11 mouse cellular contexts compared by ENCODE assay signal in genomic region chr5:76013881-76014431, GRCm38 (mm10). TPM values are rescaled to one million over a fixed set of nuclear protein-coding genes. Genes with fewer than 3 reads are reported as not detected.
DNase-seq lines count a peak whose midpoint lies in the region; ATAC-seq and TF ChIP-seq lines count a peak whose summit lies in the region.
"Had no signal": no experiment of that assay in that cellular context is flagged by ENCODE, and none has a peak within 500 bp of the region (broad histone marks: within the 10 kb centered on the region; RNA-seq: fewer than 3 reads in every experiment).

No protein-coding gene starts in this region.

- H3K4me1 ChIP-seq in midbrain, embryonic 11.5 days (ENCODE audit: control insufficient read depth, insufficient read depth, low read length), result no peaks in the 10 kb centered on the region
- H3K4me1 ChIP-seq in midbrain, embryonic 16.5 days (ENCODE audit: control insufficient read depth, insufficient read depth, low read length), result no peaks in the 10 kb centered on the region
- no peaks in the 10 kb centered on the region for H3K4me1 ChIP-seq in heart, embryonic 14.5 days (ENCODE audit: control insufficient read depth in 2 of 2, insufficient read depth in 2 of 2, low read length in 2 of 2)
- no peaks in the 10 kb centered on the region for H3K4me1 ChIP-seq in kidney, postnatal 0 days (replicated peaks; ENCODE audit: insufficient read depth, low read length)
- no peaks in the 10 kb centered on the region for H3K4me1 ChIP-seq in stomach, embryonic 16.5 days (ENCODE audit: control insufficient read depth, insufficient read depth, low read length)
- no peaks in the 10 kb centered on the region for H3K4me1 ChIP-seq in midbrain, postnatal 0 days (ENCODE audit: insufficient read depth, low read length)
- H3K4me1 ChIP-seq: embryonic facial prominence, embryonic 12.5 days; hindbrain, embryonic 12.5 days; limb, embryonic 12.5 days had no signal

- H3K9ac ChIP-seq in midbrain, embryonic 11.5 days (ENCODE audit: low read length), result no peak overlapping the region
- no peak overlapping the region for H3K9ac ChIP-seq in midbrain, embryonic 16.5 days (ENCODE audit: low read depth, low read length)
- H3K9ac ChIP-seq in heart, embryonic 14.5 days (ENCODE audit: low read length), result no peak overlapping the region
- H3K9ac ChIP-seq in kidney, postnatal 0 days (ENCODE audit: low read depth, low read length), result no peak overlapping the region
- no peak overlapping the region for H3K9ac ChIP-seq in stomach, embryonic 16.5 days (ENCODE audit: low read length)
- no peak overlapping the region for H3K9ac ChIP-seq in midbrain, postnatal 0 days (replicated peaks; ENCODE audit: low read length, poor library complexity, severe bottlenecking)
- H3K9ac ChIP-seq: embryonic facial prominence, embryonic 12.5 days; hindbrain, embryonic 12.5 days; limb, embryonic 12.5 days had no signal

- no peak overlapping the region for H3K4me3 ChIP-seq in midbrain, embryonic 11.5 days (ENCODE audit: low read depth, low read length)
- H3K4me3 ChIP-seq in midbrain, embryonic 16.5 days (ENCODE audit: low read depth, low read length), result no peak overlapping the region
- H3K4me3 ChIP-seq in heart, embryonic 14.5 days (ENCODE audit: control insufficient read depth in 1 of 2, insufficient read depth in 1 of 2, low read depth in 1 of 2, low read length in 2 of 2), result no peak overlapping the region
- no peak overlapping the region for H3K4me3 ChIP-seq in kidney, postnatal 0 days (replicated peaks; ENCODE audit: low read depth, low read length)
- H3K4me3 ChIP-seq in stomach, embryonic 16.5 days (replicated peaks; ENCODE audit: low read length), result no peak overlapping the region
- H3K4me3 ChIP-seq in midbrain, postnatal 0 days (ENCODE audit: low read depth, low read length), result no peak overlapping the region
- H3K4me3 ChIP-seq: embryonic facial prominence, embryonic 12.5 days; hindbrain, embryonic 12.5 days; limb, embryonic 12.5 days had no signal

- no peak for TF ChIP-seq CTCF in kidney, postnatal 0 days (IDR thresholded peaks at IDR 0.05; ENCODE audit: low read depth)
- TF ChIP-seq CTCF in midbrain, postnatal 0 days (IDR thresholded peaks at IDR 0.05), result no peak

- WGBS in midbrain, embryonic 11.5 days, result 75% methylated on average over 7 of the region's 7 CpGs
- 73% methylated on average over 7 of the region's 7 CpGs for WGBS in midbrain, embryonic 16.5 days
- 54% methylated on average over 7 of the region's 7 CpGs for WGBS in heart, embryonic 14.5 days
- WGBS in kidney, postnatal 0 days, result 71% methylated on average over 7 of the region's 7 CpGs
- WGBS in stomach, embryonic 16.5 days, result 69% methylated on average over 7 of the region's 7 CpGs
- WGBS in midbrain, postnatal 0 days, result 77% methylated on average over 7 of the region's 7 CpGs

- ATAC-seq in midbrain, embryonic 11.5 days (ENCODE audit: low FRiP score), result no peak
- ATAC-seq in midbrain, embryonic 16.5 days, result no peak
- ATAC-seq in heart, embryonic 14.5 days (ENCODE audit: insufficient number of reproducible peaks, insufficient read depth, low FRiP score, low read depth), result peak; percentile 71
- ATAC-seq in kidney, postnatal 0 days (replicated peaks; ENCODE audit: low FRiP score, low read depth), result no peak
- no peak for ATAC-seq in stomach, embryonic 16.5 days (ENCODE audit: insufficient read depth, low FRiP score)
- ATAC-seq in midbrain, postnatal 0 days (ENCODE audit: low FRiP score), result no peak

- H3K9me3 ChIP-seq in midbrain, embryonic 11.5 days (ENCODE audit: control insufficient read depth, low read length), result no peaks in the 10 kb centered on the region
- no peaks in the 10 kb centered on the region for H3K9me3 ChIP-seq in midbrain, embryonic 16.5 days (replicated peaks; ENCODE audit: control insufficient read depth, low read length, poor library complexity, severe bottlenecking)
- no peaks in the 10 kb centered on the region for H3K9me3 ChIP-seq in heart, embryonic 14.5 days (ENCODE audit: control insufficient read depth, low read length)
- H3K9me3 ChIP-seq in kidney, postnatal 0 days (replicated peaks; ENCODE audit: low read length), result no peaks in the 10 kb centered on the region
- H3K9me3 ChIP-seq in stomach, embryonic 16.5 days (replicated peaks; ENCODE audit: control insufficient read depth, low read length), result no peaks in the 10 kb centered on the region
- no peaks in the 10 kb centered on the region for H3K9me3 ChIP-seq in midbrain, postnatal 0 days (ENCODE audit: low read length)
- H3K9me3 ChIP-seq: embryonic facial prominence, embryonic 12.5 days; hindbrain, embryonic 12.5 days; limb, embryonic 12.5 days had no signal

- DNase-seq in midbrain, embryonic 11.5 days (ENCODE audit: low spot score, missing footprints), result peak; percentile 82
- peak; percentile 51 for DNase-seq in kidney, postnatal 0 days (ENCODE audit: low spot score)
- no peak for DNase-seq in left cerebral cortex, adult 8-10 months (ENCODE audit: low spot score in 2 of 2)
- no peak for DNase-seq in gastrocnemius, postnatal 4 days (ENCODE audit: low spot score in 2 of 2)
- DNase-seq in midbrain, postnatal 0 days (ENCODE audit: low spot score), result no peak

- no peaks in the 10 kb centered on the region for H3K27me3 ChIP-seq in midbrain, embryonic 11.5 days (ENCODE audit: control insufficient read depth, insufficient read depth, low read length)
- no peaks in the 10 kb centered on the region for H3K27me3 ChIP-seq in midbrain, embryonic 16.5 days (ENCODE audit: control insufficient read depth, insufficient read depth, low read depth, low read length)
- no peaks in the 10 kb centered on the region for H3K27me3 ChIP-seq in heart, embryonic 14.5 days (ENCODE audit: control insufficient read depth, insufficient read depth, low read length)
- H3K27me3 ChIP-seq in kidney, postnatal 0 days (ENCODE audit: insufficient read depth, low read length), result no peaks in the 10 kb centered on the region
- no peaks in the 10 kb centered on the region for H3K27me3 ChIP-seq in stomach, embryonic 16.5 days (ENCODE audit: control insufficient read depth, insufficient read depth, low read length)
- no peaks in the 10 kb centered on the region for H3K27me3 ChIP-seq in midbrain, postnatal 0 days (ENCODE audit: insufficient read depth, low read length)
- H3K27me3 ChIP-seq: embryonic facial prominence, embryonic 12.5 days; hindbrain, embryonic 12.5 days; limb, embryonic 12.5 days had no signal

- no peak overlapping the region for H3K27ac ChIP-seq in midbrain, embryonic 11.5 days (ENCODE audit: low read depth, low read length)
- H3K27ac ChIP-seq in midbrain, embryonic 16.5 days (ENCODE audit: low read length), result no peak overlapping the region
- H3K27ac ChIP-seq in heart, embryonic 14.5 days (replicated peaks in 1 of 2; ENCODE audit: control insufficient read depth in 1 of 2, insufficient read depth in 1 of 2, low read depth in 2 of 2, low read length in 2 of 2), result peak overlapping the region; percentile 70 to 85
- peak overlapping the region; percentile 44; the same call in 1 of the 2 replicates for H3K27ac ChIP-seq in kidney, postnatal 0 days
- peak overlapping the region; percentile 39; the same call in 1 of the 2 replicates for H3K27ac ChIP-seq in stomach, embryonic 16.5 days (ENCODE audit: low read length)
- no peak overlapping the region for H3K27ac ChIP-seq in midbrain, postnatal 0 days (ENCODE audit: low read depth, low read length)
- H3K27ac ChIP-seq: embryonic facial prominence, embryonic 12.5 days; hindbrain, embryonic 12.5 days; limb, embryonic 12.5 days had no signal

- no peaks in the 10 kb centered on the region for H3K36me3 ChIP-seq in midbrain, embryonic 11.5 days (ENCODE audit: control insufficient read depth, insufficient read depth, low read length)
- H3K36me3 ChIP-seq in midbrain, embryonic 16.5 days (ENCODE audit: control insufficient read depth, insufficient read depth, low read length), result no peaks in the 10 kb centered on the region
- H3K36me3 ChIP-seq in heart, embryonic 14.5 days (ENCODE audit: control insufficient read depth, insufficient read depth, low read length), result no peaks in the 10 kb centered on the region
- no peaks in the 10 kb centered on the region for H3K36me3 ChIP-seq in kidney, postnatal 0 days (ENCODE audit: insufficient read depth, low read length)
- no peaks in the 10 kb centered on the region for H3K36me3 ChIP-seq in stomach, embryonic 16.5 days (ENCODE audit: control insufficient read depth, insufficient read depth, low read length)
- no peaks in the 10 kb centered on the region for H3K36me3 ChIP-seq in midbrain, postnatal 0 days (ENCODE audit: insufficient read depth, low read length)
- H3K36me3 ChIP-seq: embryonic facial prominence, embryonic 12.5 days; hindbrain, embryonic 12.5 days; limb, embryonic 12.5 days had no signal

- no peak overlapping the region for H3K4me2 ChIP-seq in midbrain, embryonic 11.5 days
- H3K4me2 ChIP-seq in midbrain, embryonic 16.5 days (ENCODE audit: low read length), result no peak overlapping the region
- H3K4me2 ChIP-seq in heart, embryonic 14.5 days (ENCODE audit: low read length), result no peak overlapping the region
- no peak overlapping the region for H3K4me2 ChIP-seq in kidney, postnatal 0 days (ENCODE audit: low read length)
- no peak overlapping the region for H3K4me2 ChIP-seq in stomach, embryonic 16.5 days (ENCODE audit: low read depth, low read length)
- H3K4me2 ChIP-seq in midbrain, postnatal 0 days (ENCODE audit: low read depth, low read length, poor library complexity, severe bottlenecking), result no peak overlapping the region
- H3K4me2 ChIP-seq: embryonic facial prominence, embryonic 12.5 days; hindbrain, embryonic 12.5 days; limb, embryonic 12.5 days had no signal

RNA-seq across cellular contexts. Expression of gene Kdr, which starts 35.7 kb away (rescaled TPM):
- polyA plus RNA-seq in midbrain, embryonic 11.5 days (2014; fragmentation: Nextera tagmentation; extraction: Ambion mirVana), result 24.5 and 28.1 TPM in 2 replicates
- polyA plus RNA-seq in midbrain, embryonic 16.5 days (2015; fragmentation: Nextera tagmentation; extraction: Ambion mirVana), result 22.7 and 26.4 TPM in 2 replicates
- 44.3 and 44.5 TPM in 2 replicates for polyA plus RNA-seq in heart, embryonic 14.5 days (2014; fragmentation: Nextera tagmentation; extraction: Ambion mirVana)
- polyA plus RNA-seq in kidney, postnatal 0 days (2015; fragmentation: Nextera tagmentation; extraction: Ambion mirVana), result 19.6 and 21.9 TPM in 2 replicates
- polyA plus RNA-seq in stomach, embryonic 16.5 days (2015; fragmentation: Nextera tagmentation; extraction: Ambion mirVana), result 26.3 and 28.1 TPM in 2 replicates
- 1 to 10 TPM; 5.3 to 6.4 (median 5.9) TPM for total RNA-seq in left cerebral cortex, adult 8-10 months (2022)
- 10 to 100 TPM; 47.8 to 51.3 TPM for total RNA-seq in gastrocnemius, postnatal 4 days (2021)
- total RNA-seq in midbrain, postnatal 0 days (2014; rRNA removed), result 19.1 and 24.7 TPM in 2 replicates
- 11.6 and 12.5 TPM in 2 replicates for polyA plus RNA-seq in midbrain, postnatal 0 days (2015; fragmentation: Nextera tagmentation; extraction: Ambion mirVana)

Comparison
In these comparisons a context has a peak if more than half of its experiments do, and no peak if none do; other contexts are left out.
1. DNase-seq: peak in midbrain, embryonic 11.5 days (single experiment) and kidney, postnatal 0 days (single experiment); none in left cerebral cortex, adult 8-10 months (0 of 2), gastrocnemius, postnatal 4 days (0 of 2) and midbrain, postnatal 0 days (single experiment).
2. H3K27ac ChIP-seq: peak in heart, embryonic 14.5 days (2 of 2), kidney, postnatal 0 days (single experiment) and stomach, embryonic 16.5 days (single experiment); none in midbrain, embryonic 11.5 days (single experiment), midbrain, embryonic 16.5 days (single experiment) and midbrain, postnatal 0 days (single experiment).